Mouse (Mus musculus) cerebellum, adult 11 months (tissue): ENCODE measurements around the gene Tgfbr3.

Experiments
- DNase-seq: peaks from one replicate; pipeline ENCODE4 v3.0.0; 2022

Gene Tgfbr3

DNA sequence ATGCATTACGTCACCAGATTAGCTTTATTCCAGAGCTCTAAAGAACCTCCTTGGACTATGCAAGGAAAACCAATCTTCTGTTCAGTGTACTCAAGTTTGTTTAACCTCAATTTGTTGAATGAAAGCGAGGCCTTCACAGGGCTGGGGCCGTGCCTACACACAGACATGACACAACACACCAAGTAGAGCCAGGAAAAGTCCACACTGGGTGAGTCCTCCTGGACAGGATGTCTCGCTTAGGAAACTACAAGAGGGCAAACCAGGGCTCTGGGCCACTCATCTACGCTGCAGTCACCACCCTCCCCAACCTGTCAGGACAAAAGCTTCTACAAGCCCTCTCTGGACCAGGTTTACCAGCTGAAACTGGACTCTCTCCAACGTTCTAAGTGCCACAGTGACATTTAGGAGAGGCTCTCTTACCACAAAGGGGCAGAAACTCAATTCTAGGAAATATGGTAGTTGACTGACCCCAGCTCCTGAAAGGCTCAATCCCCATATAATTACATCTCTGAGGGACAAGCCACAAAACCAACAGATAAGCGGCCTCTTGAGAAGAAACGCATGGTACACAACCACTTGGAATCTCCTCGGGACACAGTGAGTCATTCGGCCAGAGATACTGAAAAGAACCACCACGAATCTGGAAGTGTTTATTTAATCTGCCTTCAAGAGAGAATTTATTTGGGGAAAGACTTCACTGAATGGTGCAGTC, 122.6 kb downstream of the Tgfbr3 start:
- DNase-seq, result no peak

DNA sequence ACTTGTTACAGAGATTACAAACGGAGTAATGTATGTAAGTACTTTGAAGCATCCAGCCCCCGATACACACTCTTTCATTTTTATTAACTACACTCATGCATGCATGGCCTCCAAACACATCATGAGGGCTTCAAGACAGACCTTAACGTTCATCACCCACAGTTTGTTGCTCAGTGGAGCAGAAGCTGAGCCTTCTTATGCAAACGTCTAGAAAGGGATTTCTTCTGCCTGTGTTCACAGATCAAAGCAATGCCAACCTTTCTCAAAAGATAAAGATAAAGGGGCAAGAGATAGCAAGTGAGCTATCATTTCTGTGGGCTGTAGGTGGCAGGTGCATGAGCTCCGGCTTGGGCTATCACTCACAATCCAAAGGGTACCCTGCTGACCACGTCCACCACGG, 123.7 kb downstream of the Tgfbr3 start:
- DNase-seq, result no peak

DNA sequence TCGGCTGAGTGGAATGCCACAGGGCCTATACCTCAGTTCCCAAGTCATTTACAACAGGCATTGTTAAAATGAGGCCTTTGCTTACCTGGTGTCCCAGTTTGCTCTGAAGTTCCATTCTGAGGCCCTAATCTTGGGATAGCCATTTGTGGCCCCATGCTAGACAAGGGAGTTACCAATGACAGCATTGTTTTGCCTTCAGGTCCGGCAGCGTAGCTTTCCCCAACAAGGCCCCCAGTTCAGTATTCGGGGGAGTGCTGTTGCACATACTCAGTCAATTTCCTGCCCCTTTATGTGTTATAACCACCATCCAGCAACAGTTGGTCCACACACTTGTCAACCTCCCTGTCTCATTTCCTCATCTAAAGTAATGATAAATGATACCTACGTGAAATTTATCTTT, 124.2 kb downstream of the Tgfbr3 start:
- DNase-seq, result no peak

DNA sequence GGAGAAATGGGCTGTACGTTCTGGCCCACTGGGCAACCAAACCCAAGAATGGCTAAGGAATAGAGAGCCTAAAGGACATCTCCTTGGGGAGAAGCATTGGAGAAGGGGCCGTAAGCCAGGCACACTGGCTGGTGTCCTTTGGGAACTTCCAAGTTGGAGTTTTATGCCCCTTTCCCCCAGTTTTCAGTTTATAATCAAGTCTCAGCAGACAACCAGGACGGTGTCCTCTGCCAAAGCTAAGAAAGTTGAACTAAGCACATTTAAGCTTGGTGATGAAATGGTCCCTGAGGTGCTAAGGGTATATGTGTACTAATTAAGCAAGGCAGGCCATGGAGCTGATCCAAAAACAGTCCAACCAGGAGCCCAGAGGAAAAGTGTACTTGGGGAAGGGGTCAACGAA, 124.6 kb downstream of the Tgfbr3 start:
- no peak for DNase-seq

DNA sequence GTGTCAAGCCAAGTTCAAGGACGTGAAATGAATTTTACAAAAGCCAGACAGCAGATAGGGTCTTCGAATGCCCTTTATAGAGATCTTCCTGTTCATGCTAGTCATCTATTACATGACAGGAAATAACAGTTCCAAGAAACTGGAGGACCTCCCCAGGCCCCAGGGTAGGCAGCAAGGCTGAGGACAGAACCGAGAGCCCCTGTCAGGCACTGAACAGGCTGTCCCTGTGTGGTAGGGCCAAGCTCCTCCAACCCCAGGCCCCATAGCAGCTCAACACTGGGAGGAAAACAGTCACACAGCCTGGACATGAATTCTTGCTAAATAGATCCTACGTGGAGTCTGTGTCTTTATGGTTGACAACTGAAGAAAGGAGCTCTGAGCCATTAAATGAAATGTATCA, 125.3 kb downstream of the Tgfbr3 start:
- no peak for DNase-seq

DNA sequence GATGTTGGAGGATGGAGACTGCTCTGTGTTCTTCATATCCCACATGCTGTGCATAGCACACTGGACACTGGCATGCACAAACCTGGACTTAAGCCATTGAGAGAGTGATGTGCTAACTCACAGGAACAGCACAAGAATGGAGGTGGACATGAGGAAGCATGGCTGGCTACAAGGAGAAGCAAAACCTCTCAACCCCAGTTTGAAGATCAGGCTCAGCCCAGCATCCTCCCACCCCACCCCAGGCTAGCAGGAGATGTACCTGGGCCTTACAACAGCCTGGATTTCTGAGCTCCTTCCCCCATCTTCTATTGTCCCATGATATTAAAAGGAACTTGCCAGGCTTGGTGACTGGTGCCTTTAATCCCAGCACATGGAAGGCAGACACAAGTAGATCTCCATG, 126.1 kb downstream of the Tgfbr3 start:
- no peak for DNase-seq

DNA sequence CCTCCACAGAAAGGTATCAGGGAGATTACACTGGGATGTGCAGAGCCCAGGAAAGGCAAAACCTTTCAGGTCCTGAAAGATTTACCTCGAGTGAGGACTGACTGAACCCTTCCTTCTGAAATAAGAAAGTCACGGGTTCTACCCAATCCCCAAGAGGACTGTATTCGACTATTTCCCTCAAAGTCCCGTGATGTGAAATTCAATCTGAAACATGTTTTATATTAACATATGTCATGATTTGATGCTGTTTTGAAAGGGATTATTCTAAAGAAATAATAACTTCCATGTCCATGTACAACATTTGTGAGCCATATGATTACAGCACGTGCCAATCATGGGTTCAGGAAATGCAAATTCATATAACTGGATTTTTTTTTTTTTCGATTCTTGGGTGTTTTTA, 126.6 kb downstream of the Tgfbr3 start:
- DNase-seq, result no peak

DNA sequence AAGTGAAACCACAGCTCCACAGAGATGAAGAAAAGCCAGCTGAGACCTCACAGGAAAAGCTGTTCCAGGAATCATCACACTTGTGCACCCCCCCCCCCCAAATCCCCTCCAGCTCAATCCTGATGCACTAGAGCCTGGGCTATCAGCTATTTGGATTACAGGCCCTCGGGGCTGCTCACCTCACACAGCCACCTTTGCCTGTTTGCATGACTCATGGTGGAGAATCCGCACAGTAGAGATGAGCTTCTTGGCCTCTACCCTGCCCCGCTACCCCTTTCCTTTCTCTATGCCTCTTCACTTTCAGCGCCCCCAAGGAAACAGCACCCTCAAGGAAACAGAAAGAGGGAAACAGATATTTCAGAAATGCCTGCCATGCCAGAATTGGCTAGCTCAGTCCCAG, 127.1 kb downstream of the Tgfbr3 start:
- no peak for DNase-seq

DNA sequence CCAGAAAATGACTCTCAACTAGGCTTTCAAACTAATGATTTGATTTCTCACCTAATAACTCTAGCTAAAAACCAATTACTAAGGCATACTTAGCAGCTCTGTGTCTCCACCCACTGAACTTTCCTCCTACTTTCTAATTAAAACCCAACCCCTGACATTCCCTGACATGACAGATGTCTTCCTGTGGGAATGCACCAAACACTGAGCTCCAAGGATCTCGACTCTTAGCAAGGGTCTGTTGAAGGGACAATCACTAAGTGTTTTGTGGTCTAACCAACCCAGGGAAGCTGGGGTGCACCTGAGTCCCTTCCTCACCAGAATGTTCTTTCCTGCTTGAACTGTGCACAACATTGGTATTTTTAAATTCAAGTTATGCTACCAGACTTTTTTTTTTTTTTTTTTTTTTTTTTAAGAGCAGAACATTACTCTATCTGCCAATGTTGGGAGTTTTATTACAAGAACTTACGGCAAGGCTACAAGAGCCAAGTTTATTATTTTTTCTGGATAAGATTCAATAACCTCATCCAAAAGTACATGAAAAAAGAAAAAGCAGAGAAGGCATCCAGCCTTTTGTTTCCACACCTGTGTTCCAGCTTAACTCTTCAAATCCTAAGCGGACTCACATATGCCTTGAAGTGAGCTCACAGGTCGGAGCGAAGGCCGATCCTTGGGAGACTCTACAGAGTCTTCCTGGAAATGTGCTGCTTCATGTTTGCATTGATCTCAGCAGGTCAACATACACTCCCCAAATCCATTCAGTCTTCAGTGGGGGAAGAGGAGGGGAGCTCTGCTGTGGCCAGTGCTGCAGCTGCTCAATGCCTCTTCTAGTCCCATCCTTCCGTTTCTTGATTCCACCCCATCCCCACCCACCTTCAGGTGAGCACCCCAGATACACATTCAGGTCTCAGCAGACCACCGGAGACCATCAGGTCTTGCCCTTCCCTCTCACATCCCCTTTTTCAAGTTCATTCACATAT, 129.2 kb downstream of the Tgfbr3 start:
- DNase-seq, result no peak

DNA sequence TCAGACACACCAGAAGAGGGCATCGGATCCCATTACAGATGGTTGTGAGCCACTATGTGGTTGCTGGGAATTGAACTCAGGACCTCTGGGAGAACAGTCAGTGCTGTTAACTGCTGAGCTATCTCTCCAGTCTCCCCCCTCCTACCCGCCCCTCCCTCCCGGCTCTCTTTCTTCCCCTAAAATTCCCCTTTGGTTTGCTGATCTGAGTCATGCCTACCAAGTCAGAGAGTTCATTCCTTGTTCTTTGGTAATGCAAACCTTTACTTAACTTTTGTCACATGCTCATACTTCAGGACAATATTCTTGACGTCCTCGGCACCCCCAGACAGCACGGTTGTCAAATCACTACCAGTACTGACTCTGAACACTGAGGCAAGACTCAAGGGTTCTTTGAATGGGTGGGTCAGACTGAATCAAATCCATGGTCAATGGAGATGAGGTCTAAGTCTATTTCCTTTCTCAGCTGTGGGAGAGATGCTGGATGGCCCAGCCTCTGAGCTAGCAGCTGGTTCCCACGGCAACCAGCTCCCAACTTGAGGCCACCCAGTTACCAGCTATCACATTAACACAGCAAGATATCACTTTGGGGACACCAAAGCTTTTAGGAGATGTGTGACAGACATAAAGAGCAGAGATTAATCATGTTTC, 130.8 kb downstream of the Tgfbr3 start:
- no peak for DNase-seq

DNA sequence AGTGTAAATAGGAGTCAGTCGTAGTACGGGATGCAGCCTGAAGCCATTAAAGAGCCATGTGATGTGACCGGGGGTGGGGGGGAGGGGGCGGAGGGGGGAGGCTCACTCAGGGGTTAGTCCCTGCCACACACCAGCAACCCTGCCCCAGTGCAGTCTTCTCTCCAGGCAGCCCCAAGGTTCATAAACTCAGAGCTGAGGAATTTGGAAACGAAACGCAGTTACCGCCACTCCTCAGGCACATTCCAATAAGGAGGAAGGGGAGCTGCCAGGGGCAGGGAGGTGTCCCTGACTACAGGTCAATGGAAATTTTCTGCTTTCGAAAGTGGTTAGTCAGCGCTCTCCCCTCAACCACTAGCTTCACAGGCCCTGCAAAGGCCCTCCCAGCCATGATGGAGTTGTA, 132.0 kb downstream of the Tgfbr3 start:
- no peak for DNase-seq

DNA sequence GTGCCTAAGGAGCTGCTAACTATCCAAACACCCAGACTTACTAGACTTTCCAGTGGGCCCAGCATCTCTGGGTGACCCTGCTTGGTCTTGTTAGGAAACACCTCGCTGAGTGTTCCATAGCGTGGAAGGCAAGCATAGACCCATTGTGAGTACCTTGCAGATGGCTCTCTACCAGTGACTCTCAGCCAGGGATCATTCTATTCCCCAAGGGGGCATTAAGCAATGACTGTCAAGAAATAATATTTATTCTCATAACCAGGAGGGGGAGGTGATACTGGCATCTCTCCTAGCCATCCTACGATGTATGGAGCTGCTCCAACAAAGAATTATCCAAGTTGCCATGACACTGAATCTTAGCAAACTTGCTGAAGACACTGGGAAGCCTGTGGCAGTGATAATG, 133.3 kb downstream of the Tgfbr3 start:
- no peak for DNase-seq

DNA sequence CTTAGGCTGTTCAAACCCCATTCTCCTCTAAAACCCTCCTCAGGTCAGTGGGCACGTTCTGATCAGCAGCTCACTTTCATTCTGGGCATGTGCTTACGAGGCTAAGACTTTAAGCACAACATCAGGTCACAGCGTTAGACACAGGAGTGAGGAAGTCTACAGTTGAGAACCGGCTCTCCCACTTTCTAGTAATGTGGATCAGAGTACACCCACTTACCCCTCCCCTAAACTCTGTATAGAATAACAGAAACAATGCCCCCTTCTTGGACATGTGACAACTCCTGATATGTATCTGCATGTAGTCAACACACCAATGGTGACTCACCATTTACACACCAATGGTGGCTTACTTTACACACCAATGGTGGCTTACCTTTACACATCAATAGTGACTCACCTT, 136.4 kb downstream of the Tgfbr3 start:
- no peak for DNase-seq

DNA sequence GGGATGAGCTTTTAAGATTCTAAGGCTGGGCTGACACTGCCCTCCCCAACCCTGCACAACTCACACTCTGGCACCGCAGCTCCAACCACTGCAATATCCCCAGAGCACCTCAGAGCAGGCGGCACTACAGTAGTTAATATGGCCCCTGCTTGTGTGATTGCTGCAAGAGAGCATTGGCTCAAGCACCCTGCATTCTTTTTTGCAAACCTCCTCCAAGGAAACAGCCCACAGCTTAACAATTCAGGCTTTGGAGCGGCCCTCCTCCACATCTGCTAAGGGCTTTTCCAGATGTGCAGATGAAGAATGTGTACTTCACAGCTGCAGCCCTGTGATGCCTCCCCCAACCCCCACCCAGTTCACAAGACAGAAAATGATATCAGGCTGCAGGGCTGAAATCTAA, 138.1 kb downstream of the Tgfbr3 start:
- no peak for DNase-seq

DNA sequence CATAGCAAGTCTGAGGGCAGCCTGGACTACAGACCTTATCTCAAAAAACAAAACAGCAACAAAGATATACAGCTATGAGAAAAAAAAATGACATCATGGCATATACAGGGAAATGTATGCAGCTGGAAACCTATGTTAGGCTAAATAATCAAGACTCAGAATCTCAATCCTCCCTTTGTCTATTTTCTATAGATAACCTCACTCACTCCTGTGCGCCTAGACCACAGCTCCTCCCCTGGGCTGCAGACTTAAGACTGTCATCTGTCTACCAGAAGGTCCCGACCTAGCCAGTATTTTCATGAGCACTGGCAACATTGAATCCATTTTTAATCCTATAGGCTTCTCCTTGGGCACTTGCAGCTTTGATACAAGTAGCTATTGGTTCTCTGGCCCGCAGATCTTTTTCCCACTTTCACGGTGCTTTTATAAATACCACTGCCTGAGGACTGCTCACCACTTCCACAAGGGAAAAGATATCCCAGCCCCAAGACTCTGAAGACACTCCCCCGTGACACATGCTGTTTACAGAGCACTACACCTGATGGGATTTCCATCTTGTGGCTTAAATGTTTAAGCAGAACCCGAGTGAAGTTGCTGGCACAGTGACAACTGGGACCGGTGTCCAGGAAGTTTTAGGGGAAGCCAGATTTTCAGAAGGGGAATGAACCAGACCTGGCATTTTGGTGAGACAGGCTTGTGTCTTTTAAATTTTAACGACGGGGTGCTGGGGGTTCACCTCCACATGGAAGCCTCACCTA, 138.7 kb downstream of the Tgfbr3 start:
- DNase-seq, result no peak

DNA sequence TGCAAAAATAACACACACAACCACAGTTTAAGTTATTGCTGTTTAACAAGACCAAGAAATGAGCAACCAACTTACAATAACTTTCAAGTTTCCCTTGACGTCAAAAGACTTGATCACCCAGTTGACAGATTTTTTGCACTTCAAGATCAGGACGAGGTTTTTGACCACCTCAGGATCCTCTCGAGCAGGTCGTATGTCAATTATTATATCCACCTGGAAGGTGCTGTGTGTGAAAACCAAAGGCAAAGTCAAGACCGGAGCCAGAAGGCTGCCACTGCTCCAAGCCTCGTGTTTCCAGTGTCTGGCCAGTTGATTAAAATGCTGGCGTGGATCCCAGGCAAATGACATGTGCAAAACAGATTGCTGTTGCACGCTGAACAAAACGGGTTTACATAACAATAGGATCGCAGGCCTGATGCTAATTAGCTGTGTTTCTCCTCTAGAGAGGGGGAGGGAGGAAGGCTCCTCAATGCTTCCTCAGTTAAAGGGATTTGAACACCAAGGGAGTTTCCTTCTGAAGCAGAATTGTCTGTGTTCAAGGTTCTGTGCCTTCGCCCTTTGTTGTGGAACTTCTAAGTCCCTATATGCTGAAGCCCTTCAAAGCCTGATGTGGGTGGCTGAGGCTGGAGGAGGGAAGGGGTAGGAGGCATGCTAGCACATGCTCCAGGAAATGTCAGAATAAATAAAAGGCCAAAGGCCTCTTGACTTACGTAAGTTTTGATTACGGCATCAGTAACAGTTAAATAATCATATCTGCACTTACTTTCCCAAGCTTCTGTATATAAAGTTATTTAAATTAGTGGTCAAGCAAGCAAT, 141.3 kb downstream of the Tgfbr3 start:
- peak; percentile 36 for DNase-seq

DNA sequence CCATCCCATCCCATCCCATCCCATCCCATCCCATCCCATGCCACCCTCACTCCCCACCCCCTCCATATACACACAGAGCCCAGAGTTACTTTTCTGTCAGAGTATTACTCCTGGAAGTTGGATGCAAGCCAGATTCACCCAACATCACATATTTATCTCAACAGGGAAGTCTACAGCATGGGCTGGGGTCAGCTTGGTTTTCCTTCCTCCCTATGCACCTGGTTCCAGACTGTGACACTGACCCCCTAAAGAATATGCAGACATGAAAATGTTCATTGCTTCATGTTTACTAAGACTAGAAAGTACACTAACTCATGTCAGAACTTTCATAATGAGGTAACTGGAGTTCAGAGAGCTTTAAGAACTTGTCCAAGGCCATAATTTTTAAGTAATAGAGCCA, 142.0 kb downstream of the Tgfbr3 start:
- no peak for DNase-seq

DNA sequence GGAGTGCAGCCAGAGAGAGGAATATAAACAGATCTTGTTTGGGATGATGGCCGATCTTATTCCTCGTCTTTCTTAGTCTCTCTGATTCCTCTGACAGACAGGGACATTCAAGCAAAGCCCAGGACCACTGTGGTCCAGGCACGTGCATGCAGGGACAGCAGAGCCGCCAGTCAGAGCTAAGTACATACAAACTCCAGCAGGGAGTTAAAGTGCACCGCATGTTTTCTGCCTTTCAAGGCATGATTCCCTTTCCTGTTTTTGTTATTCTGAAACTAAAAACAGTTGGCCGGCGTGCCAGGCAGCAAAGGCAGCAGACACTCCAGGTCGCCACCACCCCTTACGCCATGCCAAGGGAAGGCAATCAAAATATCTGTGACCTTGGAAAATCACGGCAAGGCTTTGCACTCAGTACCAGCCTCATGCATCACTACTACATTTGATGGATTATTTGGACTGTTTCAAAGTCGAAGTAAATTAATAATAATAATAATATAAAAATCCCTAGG, 143.3 kb downstream of the Tgfbr3 start:
- DNase-seq, result no peak

DNA sequence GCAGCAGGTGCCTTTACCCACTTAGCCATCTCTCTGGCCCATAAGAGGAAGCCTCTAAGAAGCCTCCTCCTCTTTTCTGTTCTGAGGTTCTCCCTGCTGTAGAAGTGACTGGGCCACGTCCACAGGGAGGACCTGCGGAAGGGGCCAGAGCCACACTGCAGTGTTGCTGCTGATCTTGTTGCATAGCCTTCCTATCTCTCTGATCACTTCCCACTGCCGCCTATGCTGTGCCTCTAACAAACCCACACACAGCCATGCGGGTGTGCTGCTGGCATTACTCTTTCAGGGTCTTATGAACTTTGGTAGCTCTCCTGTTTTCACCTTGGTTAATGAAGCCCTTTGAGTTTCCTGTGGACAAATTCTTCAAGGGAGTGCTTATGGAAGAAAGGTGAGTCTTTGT, 144.3 kb downstream of the Tgfbr3 start:
- DNase-seq, result no peak

DNA sequence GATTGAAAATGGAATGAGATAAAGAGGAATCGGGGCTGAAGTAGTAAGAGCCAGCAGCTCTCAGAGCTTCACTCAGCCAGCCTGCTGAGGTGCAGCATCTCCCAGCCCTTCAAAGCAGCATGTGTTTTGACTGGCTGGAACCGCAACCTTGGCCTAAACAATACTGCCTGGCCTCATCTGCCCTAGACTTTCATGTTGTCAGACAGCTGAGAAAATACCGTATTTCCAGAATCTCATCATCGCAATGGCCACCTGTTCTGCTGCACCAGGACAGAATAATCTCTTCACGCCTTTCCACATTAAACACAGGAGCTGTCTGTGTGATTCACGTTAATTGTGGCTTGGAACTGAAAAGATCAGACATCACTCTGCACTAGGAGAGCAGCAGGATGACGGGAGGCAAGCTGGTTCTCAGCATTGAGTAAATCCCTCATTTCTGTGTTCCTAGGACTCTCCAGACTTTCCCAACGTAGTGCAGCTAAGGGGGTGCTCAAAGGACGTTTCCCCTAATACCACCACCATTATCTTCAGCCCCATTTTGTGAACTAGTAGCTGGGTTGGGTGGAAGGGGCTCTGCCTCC, 145.1 kb downstream of the Tgfbr3 start:
- no peak for DNase-seq

DNA sequence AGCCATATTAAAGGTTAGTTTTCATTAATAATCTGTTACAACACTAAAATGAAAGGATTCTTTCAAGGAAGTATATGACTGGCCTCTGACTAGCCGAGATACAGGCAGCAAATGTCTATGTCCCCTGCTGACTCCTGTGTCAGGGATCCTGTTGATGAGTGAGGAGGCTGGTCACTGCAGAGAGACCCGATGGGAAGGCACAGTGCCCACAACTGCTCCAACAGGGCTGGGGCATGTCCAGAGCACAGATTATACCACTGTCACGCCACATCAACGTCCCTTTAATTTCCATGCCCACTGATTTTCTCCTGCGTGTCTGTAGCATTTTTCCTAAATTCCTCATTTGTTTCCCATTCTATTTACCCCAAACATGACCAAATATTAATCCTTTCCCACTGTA, 146.0 kb downstream of the Tgfbr3 start:
- no peak for DNase-seq

DNA sequence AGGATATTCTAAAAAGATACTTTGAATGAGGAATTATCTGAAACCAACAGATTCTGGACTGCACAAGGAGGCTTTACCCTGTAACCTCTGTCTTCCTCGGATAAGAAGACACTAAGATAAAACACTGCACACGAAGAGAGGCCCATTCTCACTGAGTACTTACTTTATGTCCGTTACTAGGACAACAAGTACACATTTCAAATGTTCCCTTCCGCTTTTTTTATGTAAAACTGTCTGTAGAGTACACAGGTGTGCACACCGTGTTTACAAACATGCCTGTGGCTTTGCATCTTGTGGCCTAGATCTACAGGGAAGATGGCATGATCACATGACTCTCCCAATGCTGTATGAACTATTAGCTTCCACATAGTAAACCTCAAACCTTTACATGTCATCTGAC, 146.6 kb downstream of the Tgfbr3 start:
- DNase-seq, result no peak
